Mouse (Mus musculus): Measurements from ENCODE around the gene Lhx5.

DNA sequence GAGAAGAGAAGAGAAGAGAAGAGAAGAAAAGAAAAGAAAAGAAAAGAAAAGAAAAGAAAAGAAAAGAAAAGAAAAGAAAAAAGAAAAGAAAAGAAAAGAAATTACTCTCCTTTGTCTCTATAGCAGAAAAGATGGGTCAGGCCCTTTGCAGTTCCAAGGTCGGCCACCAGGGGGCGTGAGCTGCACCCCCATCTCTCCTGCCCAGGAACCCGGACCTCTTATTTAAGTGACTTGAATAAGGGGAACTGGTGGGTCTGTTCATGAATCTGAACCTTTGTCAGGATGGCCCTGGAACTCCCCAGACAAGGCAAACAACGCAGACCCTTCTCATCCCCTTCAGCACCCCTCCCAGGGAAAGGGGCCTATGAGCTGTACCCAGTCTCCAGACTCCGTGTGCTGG, 33.6 kb downstream of the Lhx5 start:
- peak; percentile 42 for TF ChIP-seq CTCF (IDR thresholded peaks at IDR 0.05; ENCODE audit: low read depth)
- no peak for TF ChIP-seq EP300 (IDR thresholded peaks at IDR 0.05; ENCODE audit: low read depth)

All from heart, postnatal 0 days (tissue).